Mouse (Mus musculus): Measurements from ENCODE around the gene Cdh11.
"Not testable (repeated sequence)": the region's sequence is repeated elsewhere in the genome, so short reads cannot be mapped to it uniquely, and the experiment has no call there.

Cdh11 gene

GRCm38 (mm10) chr8:102705376-102705905, 80.0 kb downstream of the Cdh11 start:
- no peak for DNase-seq

- DNase-seq, result no peak
Measured at GRCm38 (mm10) chr8:102700245-102700644, 85.2 kb downstream of the Cdh11 start.

GRCm38 (mm10) chr8:102698232-102698837, 87.1 kb downstream of the Cdh11 start:
- no peak for DNase-seq

GRCm38 (mm10) chr8:102693465-102693864, 92.0 kb downstream of the Cdh11 start:
- DNase-seq, result no peak

- DNase-seq, result not testable (repeated sequence)
Measured at GRCm38 (mm10) chr8:102685491-102685890, 100.0 kb downstream of the Cdh11 start.

GRCm38 (mm10) chr8:102685023-102685422, 100.4 kb downstream of the Cdh11 start:
- DNase-seq, result no peak

GRCm38 (mm10) chr8:102677148-102677547, 108.3 kb downstream of the Cdh11 start:
- no peak for DNase-seq

GRCm38 (mm10) chr8:102664561-102664960, 120.9 kb downstream of the Cdh11 start:
- not testable (repeated sequence) for DNase-seq

GRCm38 (mm10) chr8:102656529-102656928, 128.9 kb downstream of the Cdh11 start:
- no peak for DNase-seq

- DNase-seq, result no peak
Measured at GRCm38 (mm10) chr8:102651964-102652363, 133.5 kb downstream of the Cdh11 start.

- DNase-seq, result no peak
Measured at GRCm38 (mm10) chr8:102627151-102627550, 158.3 kb downstream of the Cdh11 start.

- no peak for DNase-seq
Measured at GRCm38 (mm10) chr8:102612146-102612545, 173.3 kb downstream of the Cdh11 start.

- no peak for DNase-seq
Measured at GRCm38 (mm10) chr8:102601327-102601726, 184.1 kb downstream of the Cdh11 start.

- no peak for DNase-seq
Measured at GRCm38 (mm10) chr8:102596523-102596922, 188.9 kb downstream of the Cdh11 start.

GRCm38 (mm10) chr8:102593899-102594298, 191.5 kb downstream of the Cdh11 start:
- DNase-seq, result no peak
